Mouse (Mus musculus): Measurements from ENCODE around the gene Spire2. TPM values are rescaled to one million over a fixed set of nuclear protein-coding genes. Genes with fewer than 3 reads are reported as not detected.
A peak's percentile ranks its signal among the peaks of the same experiment; 100 is the strongest.

The Spire2 gene
- polyA plus RNA-seq, 1 experiment from 2014 or later, result 40.2 TPM

DNA sequence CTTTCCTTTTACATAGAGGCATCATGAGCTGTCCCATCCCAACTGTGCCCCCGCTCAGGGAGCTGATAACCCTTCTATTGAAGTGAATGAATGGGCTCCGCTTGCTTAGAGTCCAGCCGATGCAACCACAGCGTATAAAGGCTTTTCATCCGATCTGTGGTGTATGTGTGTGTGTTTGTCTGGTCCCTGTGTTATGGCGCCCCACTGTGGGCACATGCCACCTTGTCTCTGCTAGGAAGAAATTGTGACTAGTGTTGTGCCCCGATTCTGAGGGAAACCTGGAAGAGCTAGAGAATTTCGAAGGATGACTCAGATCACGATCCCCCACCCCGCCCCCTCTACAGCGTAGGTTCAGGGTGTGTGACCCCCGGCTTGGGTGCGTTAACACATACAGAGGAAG is 20.3 kb downstream of the Spire2 start:
- H3K4me1 ChIP-seq (replicated peaks), result peaks cover 26% of the 10 kb centered on the region; the same call in 1 of the 2 replicates
- no peaks in the 10 kb centered on the region for H3K9me3 ChIP-seq
- no peak overlapping the region for H3K4me2 ChIP-seq
- no peak overlapping the region for H3K4me3 ChIP-seq
- H3K27me3 ChIP-seq, result no peaks in the 10 kb centered on the region
- 50% methylated on average over 13 of the region's 13 CpGs for WGBS
- peaks cover 46% of the 10 kb centered on the region for H3K36me3 ChIP-seq
- H3K9ac ChIP-seq, result no peak overlapping the region
- H3K27ac ChIP-seq (replicated peaks), result no peak overlapping the region
- peak; percentile 55; the same call in 1 of the 2 replicates for ATAC-seq (ENCODE audit: low read depth)

DNA sequence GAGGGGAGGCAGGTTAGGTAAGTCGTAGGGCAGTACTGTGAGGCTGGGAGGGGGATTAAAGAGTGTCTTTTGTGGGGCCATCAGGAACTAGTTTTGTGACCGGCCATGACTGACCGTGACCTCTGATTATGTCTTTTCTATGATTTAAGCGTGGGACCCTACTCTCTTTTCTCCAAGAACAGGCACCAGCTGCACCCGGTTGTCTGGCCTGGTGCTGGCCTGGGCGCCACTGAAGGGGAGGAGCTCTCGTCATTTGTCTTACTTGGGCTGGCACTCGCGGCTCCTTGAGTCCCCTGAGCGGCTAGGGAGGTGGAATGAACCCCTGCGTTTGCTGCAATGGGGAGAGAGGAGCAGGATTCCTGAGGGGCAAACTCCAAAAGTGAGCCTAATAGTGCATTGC is 20.7 kb downstream of the Spire2 start:
- Histone ChIP-seq H3K9me3 (no peaks in the 10 kb centered on the region), H3K27ac (replicated peaks) (no peak overlapping the region), H3K4me1 (replicated peaks) (peaks cover 22% of the 10 kb centered on the region; the same call in 1 of the 2 replicates), H3K27me3 (no peaks in the 10 kb centered on the region), H3K4me2 (no peak overlapping the region), H3K36me3 (peaks cover 46% of the 10 kb centered on the region), H3K9ac (no peak overlapping the region), H3K4me3 (no peak overlapping the region)
- ATAC-seq (ENCODE audit: low read depth), result no peak; the same call in 1 of the 2 replicates
- WGBS, result 34% methylated on average over 11 of the region's 11 CpGs

DNA sequence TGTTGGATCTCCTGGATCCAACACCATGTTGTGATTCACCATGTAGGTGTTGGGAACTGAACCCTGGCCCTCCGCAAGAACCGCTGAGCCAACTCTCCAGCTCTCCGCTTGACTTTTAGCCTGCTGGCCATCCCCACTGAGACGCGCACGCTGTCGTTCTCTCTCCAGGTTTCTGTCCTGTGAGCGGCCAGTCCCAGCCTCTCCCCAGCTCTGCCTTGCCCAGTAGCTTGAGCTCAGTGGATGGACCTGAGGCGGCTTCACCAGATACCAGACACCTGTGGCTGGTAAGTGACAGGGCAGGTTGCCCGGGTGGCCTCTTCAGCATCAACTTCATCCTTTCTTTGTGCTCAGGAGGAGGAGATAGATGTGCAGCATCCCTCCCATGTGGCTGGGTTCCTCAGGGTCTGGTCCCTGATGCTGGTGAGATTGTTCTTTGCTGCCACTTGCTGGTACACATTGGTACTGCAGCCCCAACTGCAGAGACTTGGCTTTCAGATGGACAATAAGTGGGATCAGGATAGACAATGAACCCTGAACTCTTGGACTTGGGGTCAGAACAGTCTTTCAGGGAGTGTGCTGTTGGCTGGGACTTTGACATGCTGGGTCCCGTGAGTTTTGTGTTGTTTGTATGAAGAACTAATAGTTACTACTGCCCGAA is 28.7 kb downstream of the Spire2 start:
- H3K9me3 ChIP-seq, result no peaks in the 10 kb centered on the region
- peak; percentile 78 for ATAC-seq (ENCODE audit: low read depth)
- H3K27me3 ChIP-seq, result no peaks in the 10 kb centered on the region
- H3K4me2 ChIP-seq, result no peak overlapping the region
- H3K4me3 ChIP-seq, result no peak overlapping the region
- H3K9ac ChIP-seq, result no peak overlapping the region
- no peaks in the 10 kb centered on the region for H3K4me1 ChIP-seq (replicated peaks)
- peaks cover 94% of the 10 kb centered on the region for H3K36me3 ChIP-seq
- H3K27ac ChIP-seq (replicated peaks), result peak overlapping the region; percentile 71
- WGBS, result 50% methylated on average over 12 of the region's 12 CpGs

GRCm38 (mm10) chr8:123373403-123374238 is 41.1 kb downstream of the Spire2 start, which contains the start of gene Tcf25:
Tcf25 (plus strand) TSS chr8:123373753.
- H3K36me3 ChIP-seq, result peaks cover 32% of the 10 kb centered on the region
- H3K9me3 ChIP-seq, result no peaks in the 10 kb centered on the region
- H3K4me1 ChIP-seq (replicated peaks), result peaks cover 31% of the 10 kb centered on the region
- peak within 1 kb of the TSS; percentile 83 for H3K4me3 ChIP-seq
- under 1% methylated on average over 74 of the region's 75 CpGs for WGBS
- H3K27me3 ChIP-seq, result no peaks in the 10 kb centered on the region
- peak within 1 kb of the TSS; percentile 90 for H3K9ac ChIP-seq
- peak within 1 kb of the TSS; percentile 98 for H3K27ac ChIP-seq (replicated peaks)
- H3K4me2 ChIP-seq, result peak within 1 kb of the TSS; percentile 79
- peak; percentile 96 for ATAC-seq (ENCODE audit: low read depth)

GRCm38 (mm10) chr8:123374239-123374578 is 41.7 kb downstream of the Spire2 start:
- Histone ChIP-seq H3K9ac (peak overlapping the region; percentile 90), H3K9me3 (no peaks in the 10 kb centered on the region), H3K4me1 (replicated peaks) (peaks cover 31% of the 10 kb centered on the region), H3K27me3 (no peaks in the 10 kb centered on the region), H3K27ac (replicated peaks) (peak overlapping the region; percentile 98), H3K36me3 (peaks cover 27% of the 10 kb centered on the region), H3K4me2 (peak overlapping the region; percentile 79), H3K4me3 (peak overlapping the region; percentile 83)
- ATAC-seq (ENCODE audit: low read depth), result peak; percentile 86
- WGBS, result under 1% methylated on average over 20 of the region's 20 CpGs

DNA sequence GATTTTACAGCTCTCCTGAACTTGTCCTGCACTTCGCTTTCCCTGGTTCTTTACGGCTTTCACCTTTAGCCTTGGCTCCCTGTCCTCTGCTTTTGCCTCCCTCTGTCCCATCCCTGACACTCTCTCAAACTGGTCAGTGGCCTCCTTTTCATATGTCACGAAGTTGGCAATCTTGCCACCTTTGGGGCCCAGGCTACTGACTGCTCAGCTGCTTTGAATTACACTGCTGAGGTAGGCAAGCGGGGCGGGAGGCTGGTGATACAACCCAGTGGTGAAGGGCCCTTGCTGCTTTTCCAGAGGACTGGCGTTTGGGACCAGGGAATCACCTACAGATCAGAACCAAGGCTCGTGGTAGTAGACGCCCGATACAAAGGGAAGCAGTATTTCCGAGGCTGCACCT is 43.2 kb downstream of the Spire2 start:
- Histone ChIP-seq H3K27ac (replicated peaks) (peak overlapping the region; percentile 54), H3K9ac (peak overlapping the region; percentile 41; the same call in 1 of the 2 replicates), H3K9me3 (no peaks in the 10 kb centered on the region), H3K27me3 (no peaks in the 10 kb centered on the region), H3K36me3 (peaks cover 12% of the 10 kb centered on the region; the same call in 1 of the 2 replicates), H3K4me1 (replicated peaks) (peaks cover 31% of the 10 kb centered on the region), H3K4me3 (no peak overlapping the region), H3K4me2 (peak overlapping the region; percentile 79)
- ATAC-seq (ENCODE audit: low read depth), result no peak
- WGBS, result 77% methylated on average over 10 of the region's 10 CpGs

DNA sequence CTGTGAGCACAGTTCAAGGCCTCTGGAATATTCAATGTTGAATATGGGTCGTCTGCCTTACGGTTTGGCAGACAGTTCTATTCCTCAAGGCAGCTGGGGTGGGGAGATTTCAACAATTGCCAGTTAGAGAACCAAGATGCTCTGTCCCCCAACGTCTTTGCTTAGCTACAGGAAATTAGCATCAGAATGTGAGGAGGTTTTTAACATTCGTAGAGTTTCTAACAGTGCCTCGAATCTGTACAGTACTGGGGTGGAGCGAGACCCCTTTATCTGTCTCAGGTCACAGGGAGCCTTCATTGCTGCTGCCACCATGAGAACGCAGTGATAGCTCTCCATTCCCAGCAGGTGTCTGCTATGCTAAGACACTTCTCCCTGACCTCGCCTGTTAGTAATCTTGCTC is 43.6 kb downstream of the Spire2 start:
- Histone ChIP-seq H3K36me3 (peaks cover 14% of the 10 kb centered on the region), H3K9me3 (no peaks in the 10 kb centered on the region), H3K4me3 (no peak overlapping the region), H3K27me3 (no peaks in the 10 kb centered on the region), H3K27ac (replicated peaks) (peak overlapping the region; percentile 54; the same call in 1 of the 2 replicates), H3K4me2 (peak overlapping the region; percentile 79; the same call in 1 of the 2 replicates), H3K9ac (peak overlapping the region; percentile 26; the same call in 1 of the 2 replicates), H3K4me1 (replicated peaks) (peaks cover 31% of the 10 kb centered on the region)
- WGBS, result 52% methylated on average over 8 of the region's 8 CpGs
- no peak for ATAC-seq (ENCODE audit: low read depth)

- Histone ChIP-seq H3K4me1 (replicated peaks) (0 out of 2 replicates have a peak, but pooled peaks cover under 1% of the 10 kb centered on the region), H3K27ac (replicated peaks) (no peak overlapping the region), H3K27me3 (no peaks in the 10 kb centered on the region), H3K36me3 (peaks cover 58% of the 10 kb centered on the region), H3K9ac (no peak overlapping the region), H3K4me3 (no peak overlapping the region), H3K4me2 (no peak overlapping the region), H3K9me3 (no peaks in the 10 kb centered on the region)
- WGBS, result 93% methylated on average over 4 of the region's 4 CpGs
- ATAC-seq (ENCODE audit: low read depth), result no peak
These were observed 49.2 kb downstream of the Spire2 start for GRCm38 (mm10) chr8:123381711-123382110.

DNA sequence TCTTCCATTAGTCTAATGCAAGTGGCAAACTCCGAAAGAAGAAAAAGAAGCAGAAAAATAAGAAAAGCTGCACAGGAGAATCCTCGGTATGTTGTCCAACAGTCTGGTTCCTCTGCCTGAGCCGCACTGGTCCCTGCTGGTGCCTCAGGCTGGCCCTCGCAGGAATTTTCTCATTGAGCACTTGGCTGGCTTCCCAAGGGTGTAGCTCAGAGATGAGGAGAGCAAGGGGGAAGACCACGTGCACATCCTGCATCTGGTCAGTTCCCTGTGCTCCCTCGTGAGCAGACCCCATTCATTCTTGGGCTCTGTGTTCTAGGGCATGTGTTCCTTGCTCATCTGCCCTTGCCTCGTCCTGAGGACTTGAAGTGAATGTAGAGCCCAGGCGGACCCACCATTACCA is 50.0 kb downstream of the Spire2 start:
- H3K36me3 ChIP-seq, result peaks cover 66% of the 10 kb centered on the region
- H3K9ac ChIP-seq, result no peak overlapping the region
- WGBS, result 88% methylated on average over 8 of the region's 8 CpGs
- ATAC-seq (ENCODE audit: low read depth), result no peak
- no peak overlapping the region for H3K4me3 ChIP-seq
- no peaks in the 10 kb centered on the region for H3K4me1 ChIP-seq (replicated peaks)
- no peak overlapping the region for H3K27ac ChIP-seq (replicated peaks)
- no peaks in the 10 kb centered on the region for H3K9me3 ChIP-seq
- no peaks in the 10 kb centered on the region for H3K27me3 ChIP-seq
- H3K4me2 ChIP-seq, result no peak overlapping the region

DNA sequence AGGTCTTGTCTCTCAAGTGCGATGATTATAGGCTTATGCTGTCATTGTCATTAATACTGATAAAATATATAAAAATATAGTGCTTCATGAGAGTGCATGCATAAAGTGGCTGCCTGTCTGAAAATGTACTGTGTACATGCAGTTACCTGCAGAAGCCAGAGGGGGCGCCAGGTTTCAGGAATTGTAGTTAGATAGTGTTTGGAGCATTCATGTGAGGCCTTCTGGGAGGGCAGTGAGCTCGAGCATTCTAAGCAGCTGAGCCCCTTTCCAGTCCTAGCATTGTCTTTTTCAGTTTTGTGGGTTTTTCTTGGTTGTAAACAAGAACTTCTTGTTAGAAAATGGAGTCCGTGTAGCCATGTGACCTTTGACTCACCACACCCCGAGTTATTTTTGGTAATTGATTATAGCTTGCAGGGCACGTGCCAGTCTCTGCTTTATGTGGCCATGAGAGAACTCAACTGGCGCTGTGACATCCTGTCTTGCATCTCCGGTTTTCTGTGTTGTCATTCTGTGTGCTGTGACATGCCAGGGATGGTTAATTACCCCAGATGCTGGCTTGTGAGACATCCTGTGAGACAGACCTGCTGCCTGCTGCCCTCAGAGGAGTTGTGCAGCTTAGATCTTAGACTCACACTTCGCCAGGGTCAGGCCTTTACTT is 52.5 kb downstream of the Spire2 start:
- Histone ChIP-seq H3K27me3 (no peaks in the 10 kb centered on the region), H3K4me3 (no peak overlapping the region), H3K36me3 (peaks cover 91% of the 10 kb centered on the region), H3K9ac (no peak overlapping the region), H3K9me3 (no peaks in the 10 kb centered on the region), H3K4me1 (replicated peaks) (no peaks in the 10 kb centered on the region), H3K27ac (replicated peaks) (no peak overlapping the region), H3K4me2 (no peak overlapping the region)
- no peak for ATAC-seq (ENCODE audit: low read depth)
- 72% methylated on average over 9 of the region's 9 CpGs for WGBS

- no peak overlapping the region for H3K9ac ChIP-seq
- no peaks in the 10 kb centered on the region for H3K27me3 ChIP-seq
- no peak for ATAC-seq (ENCODE audit: low read depth)
- peaks cover 100% of the 10 kb centered on the region for H3K36me3 ChIP-seq
- no peak overlapping the region for H3K4me3 ChIP-seq
- no peak overlapping the region for H3K27ac ChIP-seq (replicated peaks)
- H3K4me1 ChIP-seq (replicated peaks), result no peaks in the 10 kb centered on the region
- WGBS, result 84% methylated on average over 3 of the region's 3 CpGs
- no peaks in the 10 kb centered on the region for H3K9me3 ChIP-seq
- no peak overlapping the region for H3K4me2 ChIP-seq
These were observed 54.5 kb downstream of the Spire2 start for GRCm38 (mm10) chr8:123387041-123387440.

DNA sequence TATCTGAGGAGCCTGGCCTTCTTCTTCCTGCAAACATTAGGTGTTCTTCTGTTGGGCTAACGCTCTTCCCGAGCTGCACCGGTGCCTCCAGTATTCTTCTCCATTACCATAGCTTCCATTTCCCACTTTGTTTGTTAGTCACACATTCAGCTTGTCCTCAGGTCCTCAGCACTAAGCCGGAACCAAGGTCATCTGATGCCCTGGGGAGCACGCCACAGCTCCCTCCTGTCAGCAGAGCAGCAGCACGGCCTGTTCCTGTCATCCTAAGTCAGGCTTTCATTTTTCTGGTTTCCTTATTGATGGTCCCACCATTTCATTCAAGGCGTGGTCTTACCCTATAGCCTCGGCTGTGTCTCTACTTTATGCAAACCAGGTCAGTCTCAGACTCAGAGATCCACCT is 55.3 kb downstream of the Spire2 start:
- Histone ChIP-seq H3K4me1 (replicated peaks) (no peaks in the 10 kb centered on the region), H3K4me3 (no peak overlapping the region), H3K36me3 (peaks cover 100% of the 10 kb centered on the region), H3K4me2 (no peak overlapping the region), H3K27ac (replicated peaks) (no peak overlapping the region), H3K27me3 (no peaks in the 10 kb centered on the region), H3K9ac (no peak overlapping the region), H3K9me3 (no peaks in the 10 kb centered on the region)
- WGBS, result 95% methylated on average over 8 of the region's 8 CpGs
- no peak for ATAC-seq (ENCODE audit: low read depth)

All from neural tube, embryonic 13.5 days (tissue).